Mouse (Mus musculus) activated CD4-positive, CD25-positive, alpha-beta regulatory T cell, adult 4 months (primary cell): ENCODE measurements around the gene Nans. TPM values are rescaled to one million over a fixed set of nuclear protein-coding genes. Genes with fewer than 3 reads are reported as not detected.
A peak's percentile ranks its signal among the peaks of the same experiment; 100 is the strongest.

Experiments
- ATAC-seq: one replicate; pipeline ENCODE4 v1.8.0; 2017
- polyA plus RNA-seq, 2 experiments: library from polyadenylated mRNA; unstranded; fragments of 100-300 nt; shearing (Covaris generic); gene quantifications; one replicate each; pipeline ENCODE4 v1.2.1; 2017

Nans gene
- polyA plus RNA-seq, 2 experiments from 2014 or later: 68.7 to 68.8 TPM

- ATAC-seq: no peak
These were observed 45.1 kb downstream of the Nans start for GRCm38 (mm10) chr4:46533934-46534720.

DNA sequence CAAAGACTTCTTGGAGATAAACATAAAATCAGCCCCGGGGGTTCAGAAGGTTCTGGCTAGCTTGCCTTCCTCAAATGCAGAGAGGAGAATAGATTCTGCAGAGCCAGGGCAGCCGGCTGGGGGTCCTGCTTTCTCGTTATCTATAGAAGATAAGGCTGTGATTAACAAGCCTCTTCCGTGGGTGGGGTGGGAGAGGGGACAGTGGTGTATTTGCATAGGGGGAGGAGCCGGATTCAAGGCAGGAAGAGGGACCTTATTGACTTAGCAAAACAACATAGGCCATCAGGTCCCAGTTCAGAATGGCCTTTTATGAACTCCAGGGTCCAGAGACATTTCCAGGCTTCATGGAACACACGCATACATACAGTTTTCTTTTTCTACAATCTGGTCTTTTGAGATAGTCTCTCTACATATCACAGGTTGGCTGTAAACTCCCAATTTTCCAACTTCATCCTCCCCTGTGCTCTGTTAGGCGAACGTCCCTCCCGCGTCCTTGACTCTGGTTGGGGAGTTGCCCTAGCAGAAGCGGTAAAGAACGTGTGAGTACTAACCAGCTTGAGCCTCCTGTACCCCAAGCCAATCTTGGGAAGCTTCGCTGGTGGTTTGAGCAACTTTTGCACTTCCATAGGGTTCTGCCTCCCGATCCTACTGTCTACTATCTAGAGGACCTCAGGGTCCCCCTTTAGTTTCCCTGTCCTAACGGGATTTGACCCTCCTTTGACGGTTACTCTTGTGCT is 46.2 kb downstream of the Nans start:
- peak; percentile 70 for ATAC-seq

- ATAC-seq: peak; percentile 75
These were observed 46.9 kb downstream of the Nans start, which contains the start of gene Trim14 for GRCm38 (mm10) chr4:46535840-46536361. Gene Trim14, minus strand, starts transcription at chr4:46536141.

DNA sequence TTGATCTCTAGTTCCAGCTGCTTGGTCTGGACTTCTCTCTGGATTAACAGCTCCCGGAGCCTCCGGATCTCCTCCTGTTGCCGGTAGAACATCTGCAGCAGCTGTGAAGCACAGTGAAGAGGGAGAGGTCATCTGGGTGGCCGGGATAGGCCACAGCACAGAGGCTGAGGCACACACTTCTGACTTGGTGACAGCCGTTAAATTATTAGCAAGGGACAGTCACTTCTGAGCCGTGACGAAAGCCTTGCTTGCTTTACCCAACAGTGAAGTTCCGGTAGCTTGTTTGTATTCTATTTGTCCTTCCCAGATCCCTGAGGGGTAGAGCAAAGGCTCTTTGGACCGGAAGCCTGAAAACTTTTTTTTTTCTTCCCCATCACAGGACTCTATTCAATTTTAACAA is 50.1 kb downstream of the Nans start:
- no peak for ATAC-seq

GRCm38 (mm10) chr4:46541707-46542106 is 52.7 kb downstream of the Nans start:
- no peak for ATAC-seq

- no peak for ATAC-seq
These were observed 54.5 kb downstream of the Nans start for GRCm38 (mm10) chr4:46543366-46544050.

DNA sequence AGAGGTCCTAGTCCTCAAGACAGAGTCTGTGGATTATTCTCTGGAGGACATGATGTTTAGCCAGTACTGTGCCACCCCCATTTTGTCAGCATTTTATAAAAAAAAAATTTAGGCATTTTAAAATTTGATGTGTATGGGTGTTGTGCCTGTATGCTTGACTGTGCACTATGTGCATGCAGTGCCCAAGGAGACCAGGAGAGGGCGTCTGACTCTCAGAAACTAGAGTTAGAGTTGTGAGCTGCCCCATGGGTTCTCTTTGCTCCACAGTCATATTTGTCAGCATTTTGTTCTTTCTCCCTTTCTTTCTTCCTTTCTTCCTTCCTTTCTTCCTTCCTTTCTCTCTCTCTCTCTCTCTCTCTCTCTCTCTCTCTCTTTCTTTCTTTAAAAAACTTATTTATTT is 55.3 kb downstream of the Nans start:
- ATAC-seq: peak; percentile 72

GRCm38 (mm10) chr4:46545498-46545897 is 56.5 kb downstream of the Nans start:
- no peak for ATAC-seq

DNA sequence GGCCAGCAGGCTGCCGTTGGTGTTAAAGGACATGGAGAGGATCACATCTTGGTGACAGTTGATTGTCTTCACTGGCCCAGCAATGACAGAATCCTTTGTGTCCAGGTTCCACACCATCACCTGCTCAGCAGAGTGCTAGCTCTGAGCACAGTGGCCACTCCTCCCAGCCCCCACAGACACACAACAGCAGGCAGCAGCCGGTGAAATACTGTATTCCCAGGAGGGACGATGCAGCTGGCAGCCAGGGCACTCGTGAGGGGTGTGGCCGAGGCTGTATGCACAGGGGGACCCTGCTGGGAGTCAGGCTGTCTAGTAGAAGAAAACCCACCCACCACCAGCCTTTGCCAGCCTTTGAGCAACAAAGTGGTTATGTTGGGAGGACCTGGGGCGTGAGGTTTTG is 57.7 kb downstream of the Nans start:
- no peak for ATAC-seq

- ATAC-seq: no peak
These were observed 60.9 kb downstream of the Nans start for GRCm38 (mm10) chr4:46549979-46550378.

DNA sequence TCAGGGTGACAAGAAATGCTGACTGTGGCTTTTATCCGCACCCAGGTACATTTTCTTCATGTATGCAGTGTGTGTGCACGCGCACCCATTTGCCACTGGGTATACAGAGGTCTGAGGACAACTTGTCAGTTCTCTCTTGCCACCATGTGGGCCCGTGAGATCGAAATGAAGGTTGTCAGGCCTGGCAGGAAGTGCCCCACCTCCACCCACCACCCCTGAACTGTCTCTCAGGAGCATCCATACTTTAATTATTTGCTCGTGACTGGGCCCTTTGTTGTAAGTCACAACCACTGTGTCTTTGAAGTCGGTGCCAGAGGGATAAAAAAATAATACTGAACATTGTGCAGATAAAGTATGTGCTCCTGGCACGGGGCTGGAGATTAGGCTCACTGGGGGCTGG is 61.4 kb downstream of the Nans start:
- peak; percentile 49 for ATAC-seq

Other genes starting within 250 kb of the Nans start
- gene Foxe1, start 145.6 kb upstream of the Nans start, polyA plus RNA-seq: not detected
- 10 to 100 TPM; 10.9 to 16.3 TPM for gene Trmo, start 99.8 kb upstream of the Nans start, polyA plus RNA-seq
- gene Hemgn, start 75.7 kb upstream of the Nans start, polyA plus RNA-seq: 1 to 10 TPM in 1 of 2 experiments, under 1 TPM in 1; 0.93 to 2.7 TPM
- gene Anp32b, start 38.3 kb upstream of the Nans start, polyA plus RNA-seq: 10 to 100 TPM; 55.1 to 55.3 TPM
- 10 to 100 TPM; 26.7 to 31.2 TPM for gene Trim14, start 46.9 kb downstream of the Nans start, polyA plus RNA-seq
- 100 to 1,000 TPM in 1 of 2 experiments, 10 to 100 TPM in 1; 79.7 to 108 TPM for gene Coro2a, start 113.0 kb downstream of the Nans start, polyA plus RNA-seq
- gene Tbc1d2, start 161.0 kb downstream of the Nans start, polyA plus RNA-seq: under 1 TPM; 0.31 to 0.67 TPM